Mouse (Mus musculus): ENCODE data around the gene Acsm4. TPM values are rescaled to one million over a fixed set of nuclear protein-coding genes. Genes with fewer than 3 reads are reported as not detected.

The Acsm4 gene
- polyA plus RNA-seq, 1 experiment from 2014 or later: not detected

DNA sequence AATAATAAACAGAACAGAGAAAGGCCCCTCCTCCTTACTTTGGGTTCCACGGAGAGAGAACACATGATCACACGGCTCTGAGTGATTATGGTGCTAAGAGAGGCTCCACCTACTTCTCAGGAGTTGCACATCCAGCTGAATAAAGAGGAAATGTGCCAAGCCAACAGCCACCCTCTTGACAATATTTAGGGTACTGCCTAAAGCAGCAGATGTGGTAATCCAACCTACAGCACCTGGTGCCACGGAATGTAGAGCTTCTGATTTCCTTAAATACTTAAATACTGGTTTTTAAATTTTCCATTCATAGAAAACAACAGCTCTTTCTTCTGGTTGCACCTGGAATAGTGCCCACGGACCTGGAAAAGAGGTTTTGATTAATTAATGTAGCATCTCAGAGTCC, 7.1 kb upstream of the Acsm4 start:
- ATAC-seq (replicated peaks; ENCODE audit: low FRiP score, low read depth) (no peak), DNase-seq (ENCODE audit: low spot score) (no peak)
- no peak overlapping the region for H3K9ac ChIP-seq (ENCODE audit: low read depth, low read length)
- WGBS: 60% methylated on average over 4 of the region's 4 CpGs
- no peak overlapping the region for H3K4me2 ChIP-seq (ENCODE audit: low read length)
- no peaks in the 10 kb centered on the region for H3K4me1 ChIP-seq (replicated peaks; ENCODE audit: insufficient read depth, low read length)
- no peaks in the 10 kb centered on the region for H3K36me3 ChIP-seq (ENCODE audit: insufficient read depth, low read length)
- no peak overlapping the region for H3K27ac ChIP-seq
- no peak for TF ChIP-seq CTCF (IDR thresholded peaks at IDR 0.05; ENCODE audit: low read depth)
- H3K27me3 ChIP-seq (ENCODE audit: insufficient read depth, low read length): no peaks in the 10 kb centered on the region
- H3K4me3 ChIP-seq (replicated peaks; ENCODE audit: low read depth, low read length): no peak overlapping the region
- H3K9me3 ChIP-seq (replicated peaks; ENCODE audit: low read length): no peaks in the 10 kb centered on the region

DNA sequence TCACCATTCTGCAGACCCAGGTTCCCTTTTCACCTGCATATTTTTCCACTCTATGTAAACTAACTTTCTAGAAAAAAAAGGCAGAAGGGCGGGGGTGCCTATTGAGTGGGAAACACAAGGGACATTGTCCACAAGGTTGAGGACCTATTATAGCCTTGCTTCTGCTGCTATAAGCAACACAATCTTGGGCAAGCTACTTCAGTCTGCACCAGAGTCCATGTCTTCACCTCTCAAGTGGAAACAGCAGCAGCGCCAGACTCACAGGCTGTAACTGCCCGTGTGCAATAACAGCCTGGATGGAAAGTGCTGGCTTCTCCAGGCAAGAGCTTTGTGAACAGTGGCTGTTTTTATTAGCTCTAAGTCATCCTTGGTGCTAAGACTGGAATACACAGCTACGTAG, 2.5 kb downstream of the Acsm4 start:
- Histone ChIP-seq H3K9me3 (replicated peaks; ENCODE audit: low read length) (no peaks in the 10 kb centered on the region), H3K4me1 (replicated peaks; ENCODE audit: insufficient read depth, low read length) (no peaks in the 10 kb centered on the region), H3K9ac (ENCODE audit: low read depth, low read length) (no peak overlapping the region), H3K4me3 (replicated peaks; ENCODE audit: low read depth, low read length) (no peak overlapping the region), H3K27ac (no peak overlapping the region), H3K27me3 (ENCODE audit: insufficient read depth, low read length) (no peaks in the 10 kb centered on the region), H3K4me2 (ENCODE audit: low read length) (no peak overlapping the region), H3K36me3 (ENCODE audit: insufficient read depth, low read length) (no peaks in the 10 kb centered on the region)
- WGBS: 71% methylated on average over 4 of the region's 4 CpGs
- TF ChIP-seq CTCF (IDR thresholded peaks at IDR 0.05; ENCODE audit: low read depth): no peak
- ATAC-seq (replicated peaks; ENCODE audit: low FRiP score, low read depth): no peak
- no peak for DNase-seq (ENCODE audit: low spot score)

DNA sequence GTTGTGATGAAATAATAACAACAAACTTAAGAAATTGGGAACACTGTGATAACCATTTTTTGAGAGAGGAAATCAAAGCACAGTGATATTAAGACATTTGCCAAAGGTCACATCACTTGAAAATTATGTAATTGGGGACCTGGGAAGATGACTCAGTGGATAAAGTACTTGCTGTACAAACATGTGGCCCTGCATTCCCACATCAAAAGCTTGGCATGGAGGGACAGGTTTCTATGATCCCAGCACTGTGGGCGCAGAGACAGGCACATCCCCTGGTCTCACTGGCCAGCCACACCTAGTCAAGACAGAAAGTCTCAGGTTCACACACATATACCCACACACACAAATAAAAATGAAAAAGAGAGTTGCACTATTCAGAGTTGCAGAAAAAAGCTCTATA, 5.1 kb downstream of the Acsm4 start:
- Histone ChIP-seq H3K4me2 (ENCODE audit: low read length) (no peak overlapping the region), H3K9me3 (replicated peaks; ENCODE audit: low read length) (no peaks in the 10 kb centered on the region), H3K36me3 (ENCODE audit: insufficient read depth, low read length) (no peaks in the 10 kb centered on the region), H3K4me3 (replicated peaks; ENCODE audit: low read depth, low read length) (no peak overlapping the region), H3K27me3 (ENCODE audit: insufficient read depth, low read length) (no peaks in the 10 kb centered on the region), H3K4me1 (replicated peaks; ENCODE audit: insufficient read depth, low read length) (no peaks in the 10 kb centered on the region), H3K9ac (ENCODE audit: low read depth, low read length) (no peak overlapping the region), H3K27ac (no peak overlapping the region)
- DNase-seq (ENCODE audit: low spot score) (no peak), ATAC-seq (replicated peaks; ENCODE audit: low FRiP score, low read depth) (no peak)
- WGBS: 74% methylated on average over 1 of the region's 1 CpGs
- no peak for TF ChIP-seq CTCF (IDR thresholded peaks at IDR 0.05; ENCODE audit: low read depth)

DNA sequence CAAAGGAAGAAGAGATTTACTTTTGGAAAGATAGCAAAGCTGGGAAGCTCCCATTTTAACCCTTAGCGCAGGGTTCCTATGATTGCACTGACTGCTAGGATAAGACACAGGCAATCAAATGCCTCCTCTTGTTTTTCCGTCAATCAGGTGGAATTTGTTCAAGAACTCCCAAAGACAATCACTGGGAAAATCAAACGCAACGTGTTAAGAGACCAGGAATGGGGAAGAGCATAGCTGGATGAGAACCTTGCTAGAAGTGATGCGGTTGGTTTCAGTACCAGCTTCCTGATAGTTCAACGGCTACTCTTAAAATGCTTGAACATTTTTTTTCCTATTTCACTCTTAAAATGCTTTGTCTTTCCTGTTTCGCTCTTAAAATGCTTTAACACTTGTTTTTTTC, 24.3 kb downstream of the Acsm4 start:
- no peak for ATAC-seq (replicated peaks; ENCODE audit: low FRiP score, low read depth)
- no peak overlapping the region for H3K9ac ChIP-seq (ENCODE audit: low read depth, low read length)
- 89% methylated on average over 7 of the region's 7 CpGs for WGBS

DNA sequence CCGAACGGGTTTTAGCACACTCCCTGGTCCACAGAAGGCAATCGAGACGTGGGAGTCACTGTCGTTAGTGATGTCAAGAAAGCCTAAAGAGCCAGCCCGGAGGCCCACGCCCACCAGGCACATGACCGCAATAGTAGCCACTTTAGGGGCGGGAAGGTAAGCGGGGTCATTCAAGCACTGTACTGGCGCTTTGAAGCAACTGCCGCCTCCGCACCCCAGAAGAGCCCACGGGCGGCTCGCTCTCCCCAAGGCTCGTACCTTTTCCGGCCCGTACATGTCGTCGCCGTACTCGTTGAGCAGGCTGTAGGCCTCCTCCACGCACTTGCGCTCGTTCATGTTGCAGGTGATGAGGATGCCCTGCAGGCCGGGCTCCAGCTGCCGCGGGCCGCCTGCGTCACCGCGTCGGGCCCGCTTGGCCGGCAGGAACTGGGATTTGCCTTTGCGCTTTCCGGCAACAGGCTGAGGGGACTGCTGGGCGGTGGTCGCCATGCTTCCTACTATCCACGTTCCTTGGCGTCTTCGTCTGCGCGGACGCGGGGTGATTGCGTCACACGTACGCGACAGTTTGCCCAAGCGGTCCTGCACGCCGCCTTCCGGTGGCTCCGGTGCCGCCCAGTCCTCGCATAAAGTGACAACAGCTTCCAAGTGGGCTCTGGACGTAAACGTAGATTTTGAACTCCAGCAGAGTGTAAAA, 30.6 kb downstream of the Acsm4 start, which contains the start of gene Thumpd1:
TSS of gene Thumpd1 (minus strand) at position 546 of the 694 bp plus-strand sequence.
- Histone ChIP-seq H3K4me1 (replicated peaks; ENCODE audit: insufficient read depth, low read length) (0 out of 2 replicates have a peak, but pooled peaks cover 6% of the 10 kb centered on the region), H3K36me3 (ENCODE audit: insufficient read depth, low read length) (peaks cover 27% of the 10 kb centered on the region), H3K4me3 (replicated peaks; ENCODE audit: low read depth, low read length) (peak within 1 kb of the TSS; percentile 96), H3K27me3 (ENCODE audit: insufficient read depth, low read length) (no peaks in the 10 kb centered on the region), H3K9me3 (replicated peaks; ENCODE audit: low read length) (no peaks in the 10 kb centered on the region), H3K27ac (peak within 1 kb of the TSS; percentile 77), H3K4me2 (ENCODE audit: low read length) (peak within 1 kb of the TSS; percentile 88), H3K9ac (ENCODE audit: low read depth, low read length) (peak within 1 kb of the TSS; percentile 90)
- WGBS: under 1% methylated on average over 60 of the region's 60 CpGs
- peak; percentile 94 for DNase-seq (ENCODE audit: low spot score)
- peak; percentile 93 for ATAC-seq (replicated peaks; ENCODE audit: low FRiP score, low read depth)
- peak; percentile 70 for TF ChIP-seq CTCF (IDR thresholded peaks at IDR 0.05; ENCODE audit: low read depth)

More for the DNA sequence above, 24.3 kb downstream of the Acsm4 start:
- Histone ChIP-seq H3K27me3 (ENCODE audit: insufficient read depth, low read length) (no peaks in the 10 kb centered on the region), H3K9me3 (replicated peaks; ENCODE audit: low read length) (no peaks in the 10 kb centered on the region), H3K27ac (no peak overlapping the region), H3K36me3 (ENCODE audit: insufficient read depth, low read length) (peaks cover 27% of the 10 kb centered on the region), H3K4me2 (ENCODE audit: low read length) (no peak overlapping the region), H3K4me3 (replicated peaks; ENCODE audit: low read depth, low read length) (no peak overlapping the region), H3K4me1 (replicated peaks; ENCODE audit: insufficient read depth, low read length) (no peaks in the 10 kb centered on the region)
- no peak for DNase-seq (ENCODE audit: low spot score)
- no peak for TF ChIP-seq CTCF (IDR thresholded peaks at IDR 0.05; ENCODE audit: low read depth)

DNA sequence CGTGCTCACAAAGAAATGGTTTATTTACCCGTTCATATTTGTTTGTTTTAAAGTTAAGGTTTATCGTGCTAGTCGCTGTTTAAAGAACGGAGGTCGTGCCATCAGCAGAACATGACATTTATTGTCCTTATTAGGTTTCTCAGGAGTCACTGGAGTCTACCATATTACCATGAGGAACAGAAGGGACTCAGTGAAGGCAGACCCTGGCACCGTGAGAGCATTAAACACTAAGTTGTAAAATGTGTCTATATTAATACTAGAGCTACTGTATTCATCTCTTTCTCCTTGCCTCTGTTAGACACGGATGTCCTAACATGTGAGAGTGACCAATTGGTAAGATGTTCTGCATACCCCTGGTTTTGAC, 31.1 kb downstream of the Acsm4 start:
- peak overlapping the region; percentile 96 for H3K4me3 ChIP-seq (replicated peaks; ENCODE audit: low read depth, low read length)
- H3K36me3 ChIP-seq (ENCODE audit: insufficient read depth, low read length): peaks cover 22% of the 10 kb centered on the region
- ATAC-seq (replicated peaks; ENCODE audit: low FRiP score, low read depth) (peak; percentile 30; the same call in 1 of the 2 replicates), DNase-seq (ENCODE audit: low spot score) (peak; percentile 10)
- 10% methylated on average over 8 of the region's 8 CpGs for WGBS
- H3K9me3 ChIP-seq (replicated peaks; ENCODE audit: low read length): no peaks in the 10 kb centered on the region
- no peak for TF ChIP-seq CTCF (IDR thresholded peaks at IDR 0.05; ENCODE audit: low read depth)
- H3K9ac ChIP-seq (ENCODE audit: low read depth, low read length): peak overlapping the region; percentile 90; the same call in 1 of the 2 replicates
- no peaks in the 10 kb centered on the region for H3K27me3 ChIP-seq (ENCODE audit: insufficient read depth, low read length)
- 0 out of 2 replicates have a peak overlapping the region, but pooled peaks have one; percentile 77 for H3K27ac ChIP-seq
- 0 out of 2 replicates have a peak, but pooled peaks cover 6% of the 10 kb centered on the region for H3K4me1 ChIP-seq (replicated peaks; ENCODE audit: insufficient read depth, low read length)
- peak overlapping the region; percentile 88 for H3K4me2 ChIP-seq (ENCODE audit: low read length)
